ENCODE assay signal across 23 mouse cellular contexts in genomic region chr16:96677471-96677870, GRCm38 (mm10).
A peak's percentile ranks its signal among the peaks of the same experiment; 100 is the strongest.
DNase-seq lines count a peak whose midpoint lies in the region; ATAC-seq and TF ChIP-seq lines count a peak whose summit lies in the region.
"Had no signal": no experiment of that assay in that cellular context is flagged by ENCODE, and none has a peak within 500 bp of the region (broad histone marks: within the 10 kb centered on the region; RNA-seq: fewer than 3 reads in every experiment).

No protein-coding gene starts in this region.

- no peak for ATAC-seq in midbrain, postnatal 0 days (ENCODE audit: low FRiP score)
- no peak for ATAC-seq in midbrain, embryonic 16.5 days
- ATAC-seq: activated CD4-positive, CD25-positive, alpha-beta regulatory T cell, adult 4 months; forebrain, embryonic 15.5 days had no signal

- H3K9me3 ChIP-seq in midbrain, postnatal 0 days (ENCODE audit: low read length): no peaks in the 10 kb centered on the region
- no peaks in the 10 kb centered on the region for H3K9me3 ChIP-seq in midbrain, embryonic 16.5 days (replicated peaks; ENCODE audit: control insufficient read depth, low read length, poor library complexity, severe bottlenecking)
- H3K9me3 ChIP-seq: forebrain, embryonic 15.5 days; hindbrain, embryonic 10.5 days; lung, embryonic 15.5 days had no signal

- no peak for TF ChIP-seq POLR2A in kidney, adult 2 months (IDR thresholded peaks at IDR 0.05; ENCODE audit: low read depth, low read length)
- TF ChIP-seq POLR2A in brain, embryonic 14.5 days (IDR thresholded peaks at IDR 0.05; ENCODE audit: borderline replicate concordance, extremely low read depth, insufficient read depth, insufficient read length, poor library complexity, severe bottlenecking): no peak

- H3K27me3 ChIP-seq in kidney, adult 2 months (replicated peaks; ENCODE audit: control insufficient read depth, insufficient read depth, low read length): no peaks in the 10 kb centered on the region
- H3K27me3 ChIP-seq in midbrain, postnatal 0 days (ENCODE audit: insufficient read depth, low read length): no peaks in the 10 kb centered on the region
- no peaks in the 10 kb centered on the region for H3K27me3 ChIP-seq in midbrain, embryonic 16.5 days (ENCODE audit: control insufficient read depth, insufficient read depth, low read depth, low read length)
- H3K27me3 ChIP-seq: forebrain, embryonic 15.5 days; lung, embryonic 15.5 days had no signal

- no peaks in the 10 kb centered on the region for H3K4me1 ChIP-seq in kidney, adult 2 months (ENCODE audit: control insufficient read depth, insufficient read depth, low read length)
- H3K4me1 ChIP-seq in midbrain, postnatal 0 days (ENCODE audit: insufficient read depth, low read length): no peaks in the 10 kb centered on the region
- peaks cover 3% of the 10 kb centered on the region; the same call in 1 of the 2 replicates for H3K4me1 ChIP-seq in midbrain, embryonic 16.5 days (ENCODE audit: control insufficient read depth, insufficient read depth, low read length)
- H3K4me1 ChIP-seq: lung, embryonic 15.5 days had no signal

- H3K36me3 ChIP-seq in kidney, adult 2 months (ENCODE audit: control insufficient read depth, insufficient read depth, low read length): no peaks in the 10 kb centered on the region
- H3K36me3 ChIP-seq in midbrain, postnatal 0 days (ENCODE audit: insufficient read depth, low read length): peaks cover 23% of the 10 kb centered on the region; the same call in 1 of the 2 replicates
- H3K36me3 ChIP-seq in midbrain, embryonic 16.5 days (ENCODE audit: control insufficient read depth, insufficient read depth, low read length): peaks cover 6% of the 10 kb centered on the region; the same call in 1 of the 2 replicates
- H3K36me3 ChIP-seq: G1E; hindbrain, embryonic 10.5 days; lung, embryonic 15.5 days had no signal

- DNase-seq in adrenal gland, postnatal 14 days: peak; percentile 16
- no peak for DNase-seq in adrenal gland, postnatal 25 days
- DNase-seq in kidney, postnatal 36 days: peak; percentile 1 to 8
- DNase-seq in kidney, adult 2 months: no peak
- peak; percentile 14 for DNase-seq in midbrain, postnatal 0 days (ENCODE audit: low spot score)
- DNase-seq in brain, embryonic 14.5 days (ENCODE audit: low read depth): peak; percentile 67
- DNase-seq in layer of hippocampus, adult 9-11 months: no peak
- DNase-seq: cerebellum, adult 8-10 months; gastrocnemius, postnatal 14 days; heart, adult 2 months; kidney, adult 18-20 months; kidney, postnatal 10 days; spleen, adult 18-20 months; thymus, postnatal 36 days had no signal

- no peak overlapping the region for H3K4me3 ChIP-seq in kidney, adult 2 months (ENCODE audit: insufficient read depth, low read depth, low read length)
- no peak overlapping the region for H3K4me3 ChIP-seq in midbrain, postnatal 0 days (ENCODE audit: low read depth, low read length)
- no peak overlapping the region for H3K4me3 ChIP-seq in midbrain, embryonic 16.5 days (ENCODE audit: low read depth, low read length)
- H3K4me3 ChIP-seq: erythroblast, embryonic 14.5 days; forebrain, embryonic 15.5 days; heart, adult 2 months; hindbrain, embryonic 10.5 days; layer of hippocampus, adult 2 months; lung, embryonic 15.5 days had no signal

- WGBS in kidney, adult 2 months: 32% methylated on average over 2 of the region's 2 CpGs
- WGBS in midbrain, postnatal 0 days: 56% methylated on average over 2 of the region's 2 CpGs
- 57% methylated on average over 2 of the region's 2 CpGs for WGBS in midbrain, embryonic 16.5 days

- no peak overlapping the region for H3K27ac ChIP-seq in kidney, adult 2 months (ENCODE audit: insufficient read depth, low read depth, low read length)
- H3K27ac ChIP-seq in midbrain, postnatal 0 days (ENCODE audit: low read depth, low read length): no peak overlapping the region
- no peak overlapping the region for H3K27ac ChIP-seq in midbrain, embryonic 16.5 days (ENCODE audit: low read length)
- H3K27ac ChIP-seq: forebrain, embryonic 15.5 days; heart, adult 2 months; hindbrain, embryonic 10.5 days; layer of hippocampus, adult 2 months; lung, embryonic 15.5 days had no signal

- no peak overlapping the region for H3K4me2 ChIP-seq in midbrain, postnatal 0 days (ENCODE audit: low read depth, low read length, poor library complexity, severe bottlenecking)
- no peak overlapping the region for H3K4me2 ChIP-seq in midbrain, embryonic 16.5 days (ENCODE audit: low read length)
- H3K4me2 ChIP-seq: forebrain, embryonic 15.5 days; liver, embryonic 11.5 days; lung, embryonic 15.5 days had no signal

- TF ChIP-seq CTCF in kidney, adult 2 months (conservative IDR thresholded peaks at IDR 0.05; ENCODE audit: insufficient read depth, insufficient read length, low read depth, low read length): no peak
- no peak for TF ChIP-seq CTCF in midbrain, postnatal 0 days (IDR thresholded peaks at IDR 0.05)
- no peak for TF ChIP-seq CTCF in brain, embryonic 14.5 days (IDR thresholded peaks at IDR 0.05; ENCODE audit: borderline replicate concordance, extremely low read depth, insufficient read depth, insufficient read length)

- H3K9ac ChIP-seq in midbrain, postnatal 0 days (replicated peaks; ENCODE audit: low read length, poor library complexity, severe bottlenecking): no peak overlapping the region
- no peak overlapping the region for H3K9ac ChIP-seq in midbrain, embryonic 16.5 days (ENCODE audit: low read depth, low read length)
- H3K9ac ChIP-seq: forebrain, embryonic 15.5 days; lung, embryonic 15.5 days had no signal

Comparison
In these comparisons a context has a peak if more than half of its experiments do, and no peak if none do; other contexts are left out.
1. DNase-seq: peak in adrenal gland, postnatal 14 days (single experiment), kidney, postnatal 36 days (2 of 2), midbrain, postnatal 0 days (single experiment) and brain, embryonic 14.5 days (single experiment); none in adrenal gland, postnatal 25 days (single experiment), kidney, adult 2 months (single experiment) and layer of hippocampus, adult 9-11 months (single experiment).